In the genomic region with DNA sequence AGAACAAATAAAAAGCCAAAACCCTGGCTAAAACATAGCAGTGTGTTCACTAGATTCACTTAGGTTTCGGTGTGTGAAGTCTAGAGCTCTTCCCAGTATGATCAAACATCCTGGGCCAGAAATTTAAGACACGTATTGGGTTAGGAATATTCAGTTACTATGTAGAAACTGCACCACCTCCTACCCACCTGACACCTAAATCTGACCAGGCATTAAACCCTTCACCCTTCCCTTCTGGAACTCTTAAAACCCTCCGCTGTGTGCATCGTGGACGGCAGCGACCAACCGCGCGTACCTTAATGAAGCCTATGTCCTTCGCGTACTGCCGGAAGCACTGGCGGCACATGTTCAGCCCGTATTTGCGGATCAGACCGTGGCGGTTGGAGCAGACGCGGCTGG, we compare ENCODE assay signal across 7 mouse cellular contexts. TPM values are rescaled to one million over a fixed set of nuclear protein-coding genes. Genes with fewer than 3 reads are reported as not detected.
DNase-seq lines count a peak whose midpoint lies in the region; ATAC-seq and TF ChIP-seq lines count a peak whose summit lies in the region.

No protein-coding gene starts in this region.

- peaks cover 3% of the 10 kb centered on the region; the same call in 1 of the 2 replicates for H3K4me1 ChIP-seq in testis, adult 2 months (ENCODE audit: control insufficient read depth, insufficient read depth, low read length)
- H3K4me1 ChIP-seq in embryonic fibroblast, embryonic 13.5 days (ENCODE audit: control insufficient read depth, insufficient read depth, low read length) = peaks cover 6% of the 10 kb centered on the region; the same call in 1 of the 2 replicates
- H3K4me1 ChIP-seq in liver, embryonic 11.5 days (replicated peaks; ENCODE audit: control insufficient read depth, insufficient read depth, low read length) = peaks cover 12% of the 10 kb centered on the region; the same call in 1 of the 2 replicates
- H3K4me1 ChIP-seq in stomach, postnatal 0 days (replicated peaks; ENCODE audit: control insufficient read depth, insufficient read depth) = peaks cover 2% of the 10 kb centered on the region; the same call in 1 of the 2 replicates

- peak overlapping the region; percentile 97 for H3K9ac ChIP-seq in liver, embryonic 11.5 days (ENCODE audit: low read depth, low read length)
- H3K9ac ChIP-seq in stomach, postnatal 0 days (ENCODE audit: low read length) = peak overlapping the region; percentile 80

- no peak for TF ChIP-seq CTCF in testis, adult 2 months (IDR thresholded peaks at IDR 0.05; ENCODE audit: control insufficient read depth, insufficient read depth, insufficient replicate concordance, low read depth, low read length)
- TF ChIP-seq CTCF in embryonic fibroblast, embryonic 13.5 days (IDR thresholded peaks at IDR 0.05; ENCODE audit: borderline replicate concordance, insufficient read depth, low read length) = no peak
- no peak for TF ChIP-seq CTCF in stomach, postnatal 0 days (IDR thresholded peaks at IDR 0.05; ENCODE audit: low read depth)

- H3K36me3 ChIP-seq in testis, adult 2 months (ENCODE audit: control insufficient read depth, insufficient read depth, low read length) = 0 out of 2 replicates have a peak, but pooled peaks cover 1% of the 10 kb centered on the region
- H3K36me3 ChIP-seq in liver, embryonic 11.5 days (ENCODE audit: control insufficient read depth, insufficient read depth, low read length) = peaks cover 12% of the 10 kb centered on the region
- H3K36me3 ChIP-seq in stomach, postnatal 0 days (ENCODE audit: control insufficient read depth, insufficient read depth, low read length) = no peaks in the 10 kb centered on the region

- H3K27ac ChIP-seq in testis, adult 2 months (ENCODE audit: control insufficient read depth, insufficient read depth, low read depth, low read length) = peak overlapping the region; percentile 96
- peak overlapping the region; percentile 61 for H3K27ac ChIP-seq in embryonic fibroblast, embryonic 13.5 days (ENCODE audit: insufficient read depth, low read length)
- H3K27ac ChIP-seq in liver, embryonic 11.5 days (ENCODE audit: low read depth, low read length) = peak overlapping the region; percentile 90
- H3K27ac ChIP-seq in stomach, postnatal 0 days (replicated peaks) = peak overlapping the region; percentile 96

- WGBS in liver, embryonic 11.5 days = under 1% methylated on average over 19 of the region's 19 CpGs
- WGBS in stomach, postnatal 0 days = under 1% methylated on average over 19 of the region's 19 CpGs

- H3K9me3 ChIP-seq in liver, embryonic 11.5 days (ENCODE audit: control insufficient read depth, low read length) = no peaks in the 10 kb centered on the region
- no peaks in the 10 kb centered on the region for H3K9me3 ChIP-seq in stomach, postnatal 0 days (ENCODE audit: control insufficient read depth, low read length)

- no peak for TF ChIP-seq POLR2A in testis, adult 2 months (IDR thresholded peaks at IDR 0.05; ENCODE audit: control insufficient read depth, low read depth, low read length)
- no peak; the same call in 1 of the 2 replicates for TF ChIP-seq POLR2A in embryonic fibroblast, embryonic 13.5 days (IDR thresholded peaks at IDR 0.05; ENCODE audit: low read depth, low read length)

- no peak for TF ChIP-seq EP300 in stomach, postnatal 0 days (optimal IDR thresholded peaks at IDR 0.05)

- no peak for DNase-seq in testis, postnatal 14 days (ENCODE audit: low spot score)
- DNase-seq in liver, embryonic 11.5 days (ENCODE audit: low spot score) = peak; percentile 46
- no peak for DNase-seq in stomach, postnatal 0 days (ENCODE audit: low spot score)
- no peak for DNase-seq in urinary bladder, adult 18-20 months (ENCODE audit: low spot score in 2 of 2)
- no peak for DNase-seq in adrenal gland, postnatal 14 days

- ATAC-seq in liver, embryonic 11.5 days (replicated peaks; ENCODE audit: low FRiP score) = 0 out of 2 replicates have a peak, but pooled peaks have one; percentile 0
- ATAC-seq in stomach, postnatal 0 days (ENCODE audit: low FRiP score, low TSS enrichment) = no peak

- peak overlapping the region; percentile 95 for H3K4me3 ChIP-seq in testis, adult 2 months (ENCODE audit: control insufficient read depth, low read depth, low read length)
- peak overlapping the region; percentile 84 for H3K4me3 ChIP-seq in embryonic fibroblast, embryonic 13.5 days (ENCODE audit: insufficient read depth, low read length)
- peak overlapping the region; percentile 77 for H3K4me3 ChIP-seq in liver, embryonic 11.5 days (ENCODE audit: low read depth, low read length)
- H3K4me3 ChIP-seq in stomach, postnatal 0 days (ENCODE audit: low read depth, low read length) = peak overlapping the region; percentile 67

- no peaks in the 10 kb centered on the region for H3K27me3 ChIP-seq in testis, adult 2 months (ENCODE audit: control insufficient read depth, insufficient read depth, low read length)
- H3K27me3 ChIP-seq in liver, embryonic 11.5 days (replicated peaks; ENCODE audit: control insufficient read depth, insufficient read depth, low read length) = no peaks in the 10 kb centered on the region
- H3K27me3 ChIP-seq in stomach, postnatal 0 days (ENCODE audit: control insufficient read depth, insufficient read depth, low read length) = no peaks in the 10 kb centered on the region

- H3K4me2 ChIP-seq in liver, embryonic 11.5 days = peak overlapping the region; percentile 77
- H3K4me2 ChIP-seq in stomach, postnatal 0 days (replicated peaks; ENCODE audit: low read depth) = peak overlapping the region; percentile 40

RNA-seq across cellular contexts. Expression of a gene that starts 0.6 kb away (rescaled TPM):
- polyA plus RNA-seq in testis, adult 2 months (2012; rRNA removed) = 1,043 and 1,232 TPM in 2 replicates
- polyA plus RNA-seq in embryonic fibroblast, embryonic 13.5 days (2011; ENCODE audit: insufficient read length, low read depth, missing spikeins) = 1,114 and 1,231 TPM in 2 replicates
- polyA plus RNA-seq in liver, embryonic 11.5 days (2014; fragmentation: Nextera tagmentation; extraction: Ambion mirVana) = 1,745 and 1,937 TPM in 2 replicates
- polyA plus RNA-seq in stomach, postnatal 0 days (2015; fragmentation: Nextera tagmentation; extraction: Ambion mirVana) = 1,988 and 2,229 TPM in 2 replicates
- 1,456 and 1,768 TPM in 2 replicates for total RNA-seq in adrenal gland, postnatal 14 days (2021)

RNA-seq across cellular contexts. Expression of a gene that starts 10.2 kb away (rescaled TPM):
- polyA plus RNA-seq in testis, adult 2 months (2012; rRNA removed) = 2.3 and 3.3 TPM in 2 replicates
- polyA plus RNA-seq in embryonic fibroblast, embryonic 13.5 days (2011; ENCODE audit: insufficient read length, low read depth, missing spikeins) = 2.6 and 4.7 TPM in 2 replicates
- 28.5 and 33.5 TPM in 2 replicates for polyA plus RNA-seq in liver, embryonic 11.5 days (2014; fragmentation: Nextera tagmentation; extraction: Ambion mirVana)
- polyA plus RNA-seq in stomach, postnatal 0 days (2015; fragmentation: Nextera tagmentation; extraction: Ambion mirVana) = 4.3 and 5.2 TPM in 2 replicates
- total RNA-seq in adrenal gland, postnatal 14 days (2021) = 1.3 and 2.3 TPM in 2 replicates

RNA-seq across cellular contexts. Expression of a gene that starts 25.5 kb away (rescaled TPM):
- 144 and 183 TPM in 2 replicates for polyA plus RNA-seq in testis, adult 2 months (2012; rRNA removed)
- polyA plus RNA-seq in embryonic fibroblast, embryonic 13.5 days (2011; ENCODE audit: insufficient read length, low read depth, missing spikeins) = 395 and 420 TPM in 2 replicates
- 999 and 1,044 TPM in 2 replicates for polyA plus RNA-seq in liver, embryonic 11.5 days (2014; fragmentation: Nextera tagmentation; extraction: Ambion mirVana)
- 843 and 974 TPM in 2 replicates for polyA plus RNA-seq in stomach, postnatal 0 days (2015; fragmentation: Nextera tagmentation; extraction: Ambion mirVana)
- total RNA-seq in adrenal gland, postnatal 14 days (2021) = 575 and 595 TPM in 2 replicates

RNA-seq across cellular contexts. Expression of a gene that starts 25.6 kb away (rescaled TPM):
- polyA plus RNA-seq in testis, adult 2 months (2012; rRNA removed) = 10.2 and 12.0 TPM in 2 replicates
- 69.7 and 73.2 TPM in 2 replicates for polyA plus RNA-seq in embryonic fibroblast, embryonic 13.5 days (2011; ENCODE audit: insufficient read length, low read depth, missing spikeins)
- 44.9 and 50.7 TPM in 2 replicates for polyA plus RNA-seq in liver, embryonic 11.5 days (2014; fragmentation: Nextera tagmentation; extraction: Ambion mirVana)
- polyA plus RNA-seq in stomach, postnatal 0 days (2015; fragmentation: Nextera tagmentation; extraction: Ambion mirVana) = 52.3 and 54.4 TPM in 2 replicates
- 43.6 and 53.0 TPM in 2 replicates for total RNA-seq in adrenal gland, postnatal 14 days (2021)

RNA-seq across cellular contexts. Expression of a gene that starts 38.5 kb away (rescaled TPM):
- 0.11 TPM in 1 of 2 replicates, not detected in the other for polyA plus RNA-seq in testis, adult 2 months (2012; rRNA removed)
- 3.7 and 4.4 TPM in 2 replicates for polyA plus RNA-seq in embryonic fibroblast, embryonic 13.5 days (2011; ENCODE audit: insufficient read length, low read depth, missing spikeins)
- 28.6 and 29.8 TPM in 2 replicates for polyA plus RNA-seq in liver, embryonic 11.5 days (2014; fragmentation: Nextera tagmentation; extraction: Ambion mirVana)
- 6.9 and 10.3 TPM in 2 replicates for polyA plus RNA-seq in stomach, postnatal 0 days (2015; fragmentation: Nextera tagmentation; extraction: Ambion mirVana)
- total RNA-seq in adrenal gland, postnatal 14 days (2021) = 6.2 and 7.2 TPM in 2 replicates
